Mouse (Mus musculus): ENCODE measurements around the gene Bbs4. TPM values are rescaled to one million over a fixed set of nuclear protein-coding genes. Genes with fewer than 3 reads are reported as not detected.
"Not testable (repeated sequence)": the region's sequence is repeated elsewhere in the genome, so short reads cannot be mapped to it uniquely, and the experiment has no call there.

Gene Bbs4
- total and polyA plus RNA-seq, 2 experiments from 2014 or later: 3.1 to 5.1 TPM

- TF ChIP-seq CTCF (IDR thresholded peaks at IDR 0.05; ENCODE audit: low read depth) (no peak), EP300 (IDR thresholded peaks at IDR 0.05; ENCODE audit: low read depth) (no peak)
- no peaks in the 10 kb centered on the region for H3K4me1 ChIP-seq (ENCODE audit: control insufficient read depth, insufficient read depth)
- no peak overlapping the region for H3K9ac ChIP-seq (replicated peaks; ENCODE audit: low read depth, low read length)
- no peaks in the 10 kb centered on the region for H3K36me3 ChIP-seq (replicated peaks; ENCODE audit: control insufficient read depth, insufficient read depth, low read length)
- DNase-seq (ENCODE audit: low spot score): no peak
- no peak overlapping the region for H3K27ac ChIP-seq (ENCODE audit: low read depth)
- H3K4me2 ChIP-seq (ENCODE audit: low read depth, low read length): no peak overlapping the region
- H3K9me3 ChIP-seq (replicated peaks; ENCODE audit: control insufficient read depth, low read length): no peaks in the 10 kb centered on the region
- no peak for ATAC-seq (ENCODE audit: insufficient read depth, low read depth)
- 64% methylated on average over 5 of the region's 5 CpGs for WGBS
- H3K27me3 ChIP-seq (ENCODE audit: control insufficient read depth, insufficient read depth, low read length): no peaks in the 10 kb centered on the region
- H3K4me3 ChIP-seq (ENCODE audit: low read depth, low read length): no peak overlapping the region
Measured at GRCm38 (mm10) chr9:59369220-59369619, 15.9 kb upstream of the Bbs4 start.

GRCm38 (mm10) chr9:59360487-59360886 is 7.2 kb upstream of the Bbs4 start:
- H3K4me1 ChIP-seq (ENCODE audit: control insufficient read depth, insufficient read depth); ATAC-seq (ENCODE audit: insufficient read depth, low read depth); H3K4me2 ChIP-seq (ENCODE audit: low read depth, low read length); H3K4me3 ChIP-seq (ENCODE audit: low read depth, low read length); H3K27ac ChIP-seq (ENCODE audit: low read depth); DNase-seq (ENCODE audit: low spot score); H3K36me3 ChIP-seq (replicated peaks; ENCODE audit: control insufficient read depth, insufficient read depth, low read length); H3K27me3 ChIP-seq (ENCODE audit: control insufficient read depth, insufficient read depth, low read length); H3K9me3 ChIP-seq (replicated peaks; ENCODE audit: control insufficient read depth, low read length); H3K9ac ChIP-seq (replicated peaks; ENCODE audit: low read depth, low read length): not testable (repeated sequence)
- WGBS: 78% methylated on average over 1 of the region's 3 CpGs

DNA sequence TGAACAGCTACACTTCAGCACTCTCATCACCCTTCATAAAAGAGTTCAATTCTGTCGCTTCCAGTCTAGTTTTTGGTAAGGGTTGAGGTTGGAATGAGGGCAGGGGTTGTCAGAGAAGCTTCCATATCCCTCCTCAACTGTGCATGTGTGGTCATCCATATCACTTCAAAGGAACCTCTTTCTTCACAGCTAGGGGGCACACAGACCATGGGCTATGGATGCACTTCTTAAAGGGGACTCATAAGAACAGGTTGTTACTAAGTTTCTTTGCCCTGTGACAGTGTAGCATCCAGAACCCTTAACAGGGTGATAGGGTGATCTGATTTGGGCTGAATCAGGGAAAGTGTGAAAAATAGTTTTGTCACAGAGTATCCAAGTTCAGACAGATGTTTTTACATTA is 4.7 kb upstream of the Bbs4 start:
- DNase-seq (ENCODE audit: low spot score); H3K4me2 ChIP-seq (ENCODE audit: low read depth, low read length); H3K27me3 ChIP-seq (ENCODE audit: control insufficient read depth, insufficient read depth, low read length); H3K36me3 ChIP-seq (replicated peaks; ENCODE audit: control insufficient read depth, insufficient read depth, low read length); H3K9me3 ChIP-seq (replicated peaks; ENCODE audit: control insufficient read depth, low read length); H3K9ac ChIP-seq (replicated peaks; ENCODE audit: low read depth, low read length); H3K4me3 ChIP-seq (ENCODE audit: low read depth, low read length); H3K27ac ChIP-seq (ENCODE audit: low read depth); H3K4me1 ChIP-seq (ENCODE audit: control insufficient read depth, insufficient read depth); ATAC-seq (ENCODE audit: insufficient read depth, low read depth): not testable (repeated sequence)
- 60% methylated on average over 1 of the region's 1 CpGs for WGBS
- TF ChIP-seq CTCF (IDR thresholded peaks at IDR 0.05; ENCODE audit: low read depth): peak; percentile 30

DNA sequence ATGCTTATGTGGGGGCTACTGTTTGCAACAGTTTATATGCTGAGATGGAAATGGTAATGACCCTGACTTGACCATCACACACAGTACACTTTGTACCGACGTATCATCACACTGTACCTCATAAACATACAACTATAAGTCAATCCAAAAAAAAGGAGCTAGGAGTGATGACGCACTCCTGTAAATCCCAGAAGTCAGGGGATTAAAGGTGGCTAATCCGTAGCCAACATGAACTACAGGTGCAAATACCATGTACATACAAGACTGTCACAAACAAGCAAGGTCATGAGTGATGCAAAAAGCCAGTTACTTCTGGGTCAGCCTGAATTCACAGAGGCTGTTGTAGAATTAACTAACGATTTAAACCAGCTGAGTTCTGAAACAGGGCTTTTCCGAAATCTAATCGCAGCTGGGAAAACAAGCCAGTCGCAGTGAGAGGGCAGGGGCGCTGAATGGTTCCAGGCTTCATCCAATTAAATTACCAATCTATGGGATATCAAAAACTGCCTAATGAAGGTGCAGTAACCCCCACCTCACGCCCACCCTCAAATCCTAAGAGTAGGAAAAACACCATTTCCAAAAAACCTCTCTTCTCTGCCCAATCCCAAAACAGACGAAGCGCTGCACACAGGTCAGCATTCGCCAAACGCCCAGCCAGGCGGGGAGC is 589 bp downstream of the Bbs4 start:
- Histone ChIP-seq H3K27me3 (ENCODE audit: control insufficient read depth, insufficient read depth, low read length) (no peaks in the 10 kb centered on the region), H3K36me3 (replicated peaks; ENCODE audit: control insufficient read depth, insufficient read depth, low read length) (no peaks in the 10 kb centered on the region), H3K9ac (replicated peaks; ENCODE audit: low read depth, low read length) (peak overlapping the region; percentile 63), H3K27ac (ENCODE audit: low read depth) (peak overlapping the region; percentile 80), H3K4me2 (ENCODE audit: low read depth, low read length) (peak overlapping the region; percentile 66), H3K4me3 (ENCODE audit: low read depth, low read length) (peak overlapping the region; percentile 67), H3K9me3 (replicated peaks; ENCODE audit: control insufficient read depth, low read length) (no peaks in the 10 kb centered on the region), H3K4me1 (ENCODE audit: control insufficient read depth, insufficient read depth) (0 out of 2 replicates have a peak, but pooled peaks cover 4% of the 10 kb centered on the region)
- DNase-seq (ENCODE audit: low spot score) (no peak), ATAC-seq (ENCODE audit: insufficient read depth, low read depth) (no peak)
- TF ChIP-seq CTCF (IDR thresholded peaks at IDR 0.05; ENCODE audit: low read depth) (no peak), EP300 (IDR thresholded peaks at IDR 0.05; ENCODE audit: low read depth) (no peak)
- 14% methylated on average over 15 of the region's 15 CpGs for WGBS

- 47% methylated on average over 2 of the region's 2 CpGs for WGBS
- Histone ChIP-seq H3K36me3 (replicated peaks; ENCODE audit: control insufficient read depth, insufficient read depth, low read length) (no peaks in the 10 kb centered on the region), H3K9ac (replicated peaks; ENCODE audit: low read depth, low read length) (no peak overlapping the region), H3K4me2 (ENCODE audit: low read depth, low read length) (no peak overlapping the region), H3K9me3 (replicated peaks; ENCODE audit: control insufficient read depth, low read length) (no peaks in the 10 kb centered on the region), H3K27me3 (ENCODE audit: control insufficient read depth, insufficient read depth, low read length) (no peaks in the 10 kb centered on the region), H3K4me3 (ENCODE audit: low read depth, low read length) (no peak overlapping the region), H3K27ac (ENCODE audit: low read depth) (no peak overlapping the region), H3K4me1 (ENCODE audit: control insufficient read depth, insufficient read depth) (no peaks in the 10 kb centered on the region)
- no peak for ATAC-seq (ENCODE audit: insufficient read depth, low read depth)
- DNase-seq (ENCODE audit: low spot score): no peak
- TF ChIP-seq EP300 (IDR thresholded peaks at IDR 0.05; ENCODE audit: low read depth) (no peak), CTCF (IDR thresholded peaks at IDR 0.05; ENCODE audit: low read depth) (no peak)
Measured at GRCm38 (mm10) chr9:59346176-59346575, 7.1 kb downstream of the Bbs4 start.

DNA sequence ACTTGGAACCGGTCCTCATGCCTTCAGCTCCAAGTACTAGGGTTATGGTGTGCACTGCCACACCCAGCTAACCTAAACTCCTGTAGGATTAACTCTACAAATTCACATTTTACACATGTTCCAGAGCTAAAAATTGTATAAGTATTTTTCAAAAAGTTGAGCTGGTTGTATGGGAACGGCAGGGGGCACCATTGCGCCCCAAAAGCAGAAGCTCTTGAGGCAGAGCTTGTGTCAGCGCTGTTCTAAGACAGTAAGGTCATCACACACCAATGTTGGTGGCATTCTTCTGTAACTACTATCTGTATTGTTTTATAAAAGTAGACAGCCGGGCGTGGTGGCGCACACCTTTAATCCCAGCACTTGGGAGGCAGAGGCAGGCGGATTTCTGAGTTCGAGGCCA is 13.3 kb downstream of the Bbs4 start:
- H3K36me3 ChIP-seq (replicated peaks; ENCODE audit: control insufficient read depth, insufficient read depth, low read length): no peaks in the 10 kb centered on the region
- no peak for ATAC-seq (ENCODE audit: insufficient read depth, low read depth)
- no peaks in the 10 kb centered on the region for H3K9me3 ChIP-seq (replicated peaks; ENCODE audit: control insufficient read depth, low read length)
- 79% methylated on average over 9 of the region's 9 CpGs for WGBS
- H3K4me3 ChIP-seq (ENCODE audit: low read depth, low read length): no peak overlapping the region
- no peak overlapping the region for H3K27ac ChIP-seq (ENCODE audit: low read depth)
- H3K9ac ChIP-seq (replicated peaks; ENCODE audit: low read depth, low read length): no peak overlapping the region
- no peak overlapping the region for H3K4me2 ChIP-seq (ENCODE audit: low read depth, low read length)
- peak; percentile 44 for TF ChIP-seq CTCF (IDR thresholded peaks at IDR 0.05; ENCODE audit: low read depth)
- no peak for TF ChIP-seq EP300 (IDR thresholded peaks at IDR 0.05; ENCODE audit: low read depth)
- no peaks in the 10 kb centered on the region for H3K4me1 ChIP-seq (ENCODE audit: control insufficient read depth, insufficient read depth)
- DNase-seq (ENCODE audit: low spot score): no peak
- no peaks in the 10 kb centered on the region for H3K27me3 ChIP-seq (ENCODE audit: control insufficient read depth, insufficient read depth, low read length)
